Mouse (Mus musculus) retina, adult 2 months (tissue): ENCODE measurements around the gene Tnfrsf22.
"Not testable (repeated sequence)": the region's sequence is repeated elsewhere in the genome, so short reads cannot be mapped to it uniquely, and the experiment has no call there.

Experiments used
- DNase-seq: peaks from one replicate; pipeline ENCODE4 v3.0.0-alpha.2; 2012; ENCODE audit warnings: low read depth, low spot score

The Tnfrsf22 gene

GRCm38 (mm10) chr7:143649034-143649768, at the start of gene Tnfrsf22:
Gene Tnfrsf22, minus strand, starts transcription at chr7:143649661.
- peak; percentile 34 for DNase-seq

- DNase-seq: no peak
Observed at GRCm38 (mm10) chr7:143696140-143696539, 46.7 kb upstream of the Tnfrsf22 start.

- no peak for DNase-seq
Observed at GRCm38 (mm10) chr7:143694550-143694949, 45.1 kb upstream of the Tnfrsf22 start.

GRCm38 (mm10) chr7:143692746-143693510, 43.5 kb upstream of the Tnfrsf22 start:
- DNase-seq: no peak

GRCm38 (mm10) chr7:143691909-143692308, 42.4 kb upstream of the Tnfrsf22 start:
- DNase-seq: no peak

- no peak for DNase-seq
Observed at GRCm38 (mm10) chr7:143691181-143691580, 41.7 kb upstream of the Tnfrsf22 start.

GRCm38 (mm10) chr7:143689946-143690345, 40.5 kb upstream of the Tnfrsf22 start:
- DNase-seq: no peak

- no peak for DNase-seq
Observed at GRCm38 (mm10) chr7:143689481-143689880, 40.0 kb upstream of the Tnfrsf22 start.

GRCm38 (mm10) chr7:143686676-143687075, 37.2 kb upstream of the Tnfrsf22 start:
- not testable (repeated sequence) for DNase-seq

GRCm38 (mm10) chr7:143686191-143686590, 36.7 kb upstream of the Tnfrsf22 start:
- DNase-seq: not testable (repeated sequence)

- DNase-seq: no peak
Observed at GRCm38 (mm10) chr7:143685359-143686067, 36.1 kb upstream of the Tnfrsf22 start, which contains the start of gene Tnfrsf23. Gene Tnfrsf23, minus strand, starts transcription at chr7:143685872.

GRCm38 (mm10) chr7:143684569-143684968, 35.1 kb upstream of the Tnfrsf22 start:
- not testable (repeated sequence) for DNase-seq

GRCm38 (mm10) chr7:143681566-143681965, 32.1 kb upstream of the Tnfrsf22 start:
- no peak for DNase-seq

- DNase-seq: not testable (repeated sequence)
Observed at GRCm38 (mm10) chr7:143680836-143681235, 31.4 kb upstream of the Tnfrsf22 start.

- not testable (repeated sequence) for DNase-seq
Observed at GRCm38 (mm10) chr7:143679650-143680049, 30.2 kb upstream of the Tnfrsf22 start.

- DNase-seq: no peak
Observed at GRCm38 (mm10) chr7:143666427-143667311, 17.2 kb upstream of the Tnfrsf22 start.

- DNase-seq: no peak
Observed at GRCm38 (mm10) chr7:143663470-143663869, 14.0 kb upstream of the Tnfrsf22 start.

- no peak for DNase-seq
Observed at GRCm38 (mm10) chr7:143660797-143661196, 11.3 kb upstream of the Tnfrsf22 start.

GRCm38 (mm10) chr7:143649769-143650346, 397 bp upstream of the Tnfrsf22 start:
- DNase-seq: not testable (repeated sequence)

- not testable (repeated sequence) for DNase-seq
Observed at GRCm38 (mm10) chr7:143643949-143644348, 5.5 kb downstream of the Tnfrsf22 start.

GRCm38 (mm10) chr7:143636674-143637073, 12.8 kb downstream of the Tnfrsf22 start:
- no peak for DNase-seq
